Mouse (Mus musculus) lung, adult 2 months (tissue): ENCODE measurements around the gene H60b. TPM values are rescaled to one million over a fixed set of nuclear protein-coding genes. Genes with fewer than 3 reads are reported as not detected.
"Not testable (repeated sequence)": the region's sequence is repeated elsewhere in the genome, so short reads cannot be mapped to it uniquely, and the experiment has no call there.

Source experiments
- DNase-seq: peaks from one replicate; pipeline ENCODE4 v3.0.0; 2022
- H3K4me1 ChIP-seq: fragments of 200-500 bp; 2 replicates; pipeline ENCODE4 v1.6.1; 2011; ENCODE audit warnings: low read length; ENCODE audit not compliant: control insufficient read depth, insufficient read depth
- H3K4me3 ChIP-seq: fragments of 200-500 bp; replicated peaks from 2 replicates; pipeline ENCODE3; 2011; ENCODE audit warnings: low read depth, mild to moderate bottlenecking, control low read depth, low read length; ENCODE audit errors: extremely low read depth
- CTCF ChIP-seq: fragments of 200-500 bp; IDR thresholded peaks from 2 replicates; pipeline ENCODE4 v1.5.1; 2011; ENCODE audit warnings: mild to moderate bottlenecking, low read length, control low read depth; ENCODE audit not compliant: insufficient read depth
- POLR2A ChIP-seq: fragments of 200-500 bp; IDR thresholded peaks from 2 replicates; pipeline ENCODE4 v1.6.1; 2011; ENCODE audit warnings: low read depth, mild to moderate bottlenecking, control low read depth, low read length, borderline replicate concordance; ENCODE audit errors: extremely low read depth
- WGBS: fragments of 180-500 bp; shearing (Covaris S2); methylation state at CpG from one replicate; pipeline ENCODE4 v1.1.7; 2018; 5-methylcytosine and 5-hydroxymethylcytosine counted together
- polyA plus RNA-seq: library from polyadenylated mRNA; depleted of rRNA; stranded (reverse); fragments of >200 nt; gene quantifications from 2 replicates; pipeline ENCODE4 v1.2.3, GENCODE M21; 2012

Gene H60b
- polyA plus RNA-seq, 1 experiment: not detected

- Histone ChIP-seq H3K4me1 (no peaks in the 10 kb centered on the region; the same call in 1 of the 2 replicates), H3K4me3 (no peak overlapping the region)
- TF ChIP-seq CTCF: no peak
- no peak for TF ChIP-seq POLR2A
- 41% methylated on average over 3 of the region's 3 CpGs for WGBS
- no peak for DNase-seq
These were observed 3.3 kb upstream of the H60b start for GRCm38 (mm10) chr10:22154871-22155799.

DNA sequence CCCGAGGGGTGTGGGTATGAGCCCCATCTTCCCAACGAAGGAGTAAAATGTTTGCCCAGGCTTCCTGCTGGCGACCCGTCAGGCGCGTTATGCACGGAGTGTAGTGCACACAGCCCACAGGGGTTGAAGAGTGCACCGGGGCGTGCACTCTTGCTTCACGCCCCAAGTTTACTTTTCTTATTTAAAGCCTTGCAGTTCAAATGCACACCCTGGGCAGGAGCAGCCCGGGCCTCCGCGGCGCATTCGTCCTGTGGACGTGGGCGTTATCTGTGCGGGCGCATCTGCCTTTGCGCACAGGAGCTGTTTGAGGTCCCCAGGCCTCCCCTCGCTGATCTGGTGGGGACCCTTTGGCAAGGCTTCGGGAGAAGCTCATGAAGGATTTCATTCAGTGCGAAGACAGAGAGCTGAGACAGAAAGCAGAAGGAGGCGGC, 760 bp downstream of the H60b start:
- Histone ChIP-seq H3K4me3 (no peak overlapping the region), H3K4me1 (no peaks in the 10 kb centered on the region)
- no peak for DNase-seq
- 3% methylated on average over 24 of the region's 24 CpGs for WGBS
- no peak for TF ChIP-seq CTCF
- no peak for TF ChIP-seq POLR2A

GRCm38 (mm10) chr10:22159581-22160140, 1.3 kb downstream of the H60b start:
- no peak for DNase-seq

DNA sequence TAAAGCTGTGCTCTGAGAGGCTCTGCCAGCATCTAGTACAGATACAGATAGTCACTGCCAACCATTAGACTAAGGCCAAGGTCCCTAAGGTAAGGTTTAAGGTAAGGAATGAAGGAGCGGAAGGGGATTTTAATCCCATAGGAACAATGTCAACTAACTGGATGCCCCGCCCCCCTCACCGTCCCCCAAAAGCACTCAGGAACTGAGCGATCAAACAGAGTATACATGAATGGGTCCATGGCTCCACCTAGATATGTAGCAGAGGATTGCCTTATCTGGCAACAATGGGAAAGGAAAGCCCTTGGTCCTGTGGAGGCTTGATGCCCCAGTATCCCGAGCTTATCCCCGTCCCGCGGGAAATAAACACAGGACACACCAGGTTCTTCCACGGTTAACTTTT, 4.9 kb downstream of the H60b start:
- H3K4me1 ChIP-seq, H3K4me3 ChIP-seq, DNase-seq: not testable (repeated sequence)
- WGBS: 8% methylated on average over 9 of the region's 9 CpGs

More at GRCm38 (mm10) chr10:22159581-22160140, 1.3 kb downstream of the H60b start:
- Histone ChIP-seq H3K4me3 (no peak overlapping the region), H3K4me1 (no peaks in the 10 kb centered on the region)
- 25% methylated on average over 23 of the region's 23 CpGs for WGBS
- TF ChIP-seq CTCF: no peak
- no peak for TF ChIP-seq POLR2A

DNA sequence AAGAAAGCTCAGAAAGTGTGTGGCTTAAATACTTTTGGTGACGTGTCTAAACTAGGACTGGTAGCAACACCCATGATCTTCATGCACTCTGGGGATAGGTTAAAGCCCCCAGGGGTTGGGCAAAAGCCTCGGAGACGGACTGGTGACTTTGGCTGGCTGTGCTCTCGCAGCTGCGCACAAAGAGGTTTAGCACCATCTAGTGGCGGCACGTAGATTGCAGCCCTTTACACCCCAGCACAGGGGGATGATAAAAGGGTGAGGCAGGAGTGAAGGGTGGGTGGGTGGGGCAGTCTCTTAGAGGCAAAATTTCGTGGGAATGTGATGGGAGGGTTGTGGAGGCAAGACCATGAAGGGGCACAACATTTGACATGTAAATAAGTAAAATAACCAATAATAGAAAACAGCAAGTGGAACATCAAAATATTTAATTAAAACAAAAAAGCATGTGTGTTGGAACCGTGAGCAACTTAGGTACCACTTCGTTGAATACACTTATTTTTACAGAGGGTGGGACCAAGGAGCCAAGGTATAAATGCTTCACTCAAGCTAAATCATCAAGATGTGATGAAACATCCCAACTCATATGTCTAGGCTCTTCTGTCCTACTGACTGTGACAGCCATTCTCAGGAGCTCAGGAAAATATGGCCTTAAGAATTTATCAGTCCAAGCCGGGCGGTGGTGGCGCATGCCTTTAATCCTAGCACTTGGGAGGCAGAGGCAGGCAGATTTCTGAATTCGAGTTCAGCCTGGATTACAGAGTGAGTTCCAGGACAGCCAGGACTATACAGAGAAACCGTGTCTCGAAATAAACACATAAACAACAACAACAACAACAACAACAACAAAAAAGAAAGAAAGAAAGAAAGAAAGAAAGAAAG, 5.6 kb downstream of the H60b start:
- peak; percentile 47 for TF ChIP-seq CTCF
- H3K4me1 ChIP-seq, H3K4me3 ChIP-seq: not testable (repeated sequence)
- WGBS: 33% methylated on average over 16 of the region's 16 CpGs
- DNase-seq: peak; percentile 77

DNA sequence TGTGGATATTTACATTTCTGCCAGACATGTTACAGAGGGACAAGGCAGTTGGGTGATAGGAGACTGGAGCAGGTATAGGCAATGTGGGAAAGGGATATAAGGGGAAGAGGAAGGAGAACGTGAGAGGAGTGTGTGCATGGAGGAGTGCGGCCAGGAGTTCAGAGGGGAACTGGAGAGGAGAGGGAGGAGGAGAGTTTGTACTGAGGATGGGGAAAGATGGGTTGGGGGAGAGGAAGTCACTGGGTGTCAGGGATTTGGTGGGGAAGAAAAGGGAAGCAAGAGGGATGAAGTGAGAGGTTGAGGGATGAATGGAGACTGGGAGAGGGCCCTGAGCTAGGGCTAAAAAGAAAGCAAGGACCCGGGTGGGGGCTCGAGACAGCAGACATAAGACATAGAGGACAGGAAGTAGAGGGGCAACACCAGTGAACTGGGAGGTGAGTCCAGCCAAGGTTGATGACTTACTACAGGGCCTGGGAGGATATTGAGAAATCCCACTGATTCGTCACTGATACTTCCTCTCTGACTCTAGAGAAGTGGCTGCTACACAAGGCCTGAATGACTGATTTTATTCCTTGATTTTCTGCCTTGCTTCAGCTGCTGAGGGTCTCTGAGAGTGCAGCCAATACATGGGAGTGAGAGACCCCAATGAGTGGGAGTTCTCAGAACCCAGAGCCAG, 7.1 kb downstream of the H60b start:
- 52% methylated on average over 5 of the region's 5 CpGs for WGBS
- not testable (repeated sequence) for H3K4me1 ChIP-seq, DNase-seq, H3K4me3 ChIP-seq

GRCm38 (mm10) chr10:22166025-22166424, 7.6 kb downstream of the H60b start:
- not testable (repeated sequence) for DNase-seq, H3K4me1 ChIP-seq, H3K4me3 ChIP-seq
- WGBS: 57% methylated on average over 2 of the region's 2 CpGs

- not testable (repeated sequence) for H3K4me3 ChIP-seq, DNase-seq
- 79% methylated on average over 1 of the region's 1 CpGs for WGBS
These were observed 8.7 kb downstream of the H60b start for GRCm38 (mm10) chr10:22167061-22167460.

GRCm38 (mm10) chr10:22169116-22169515, 10.7 kb downstream of the H60b start:
- not testable (repeated sequence) for H3K4me3 ChIP-seq, H3K4me1 ChIP-seq, DNase-seq

More at GRCm38 (mm10) chr10:22167061-22167460, 8.7 kb downstream of the H60b start:
- not testable (repeated sequence) for H3K4me1 ChIP-seq

DNA sequence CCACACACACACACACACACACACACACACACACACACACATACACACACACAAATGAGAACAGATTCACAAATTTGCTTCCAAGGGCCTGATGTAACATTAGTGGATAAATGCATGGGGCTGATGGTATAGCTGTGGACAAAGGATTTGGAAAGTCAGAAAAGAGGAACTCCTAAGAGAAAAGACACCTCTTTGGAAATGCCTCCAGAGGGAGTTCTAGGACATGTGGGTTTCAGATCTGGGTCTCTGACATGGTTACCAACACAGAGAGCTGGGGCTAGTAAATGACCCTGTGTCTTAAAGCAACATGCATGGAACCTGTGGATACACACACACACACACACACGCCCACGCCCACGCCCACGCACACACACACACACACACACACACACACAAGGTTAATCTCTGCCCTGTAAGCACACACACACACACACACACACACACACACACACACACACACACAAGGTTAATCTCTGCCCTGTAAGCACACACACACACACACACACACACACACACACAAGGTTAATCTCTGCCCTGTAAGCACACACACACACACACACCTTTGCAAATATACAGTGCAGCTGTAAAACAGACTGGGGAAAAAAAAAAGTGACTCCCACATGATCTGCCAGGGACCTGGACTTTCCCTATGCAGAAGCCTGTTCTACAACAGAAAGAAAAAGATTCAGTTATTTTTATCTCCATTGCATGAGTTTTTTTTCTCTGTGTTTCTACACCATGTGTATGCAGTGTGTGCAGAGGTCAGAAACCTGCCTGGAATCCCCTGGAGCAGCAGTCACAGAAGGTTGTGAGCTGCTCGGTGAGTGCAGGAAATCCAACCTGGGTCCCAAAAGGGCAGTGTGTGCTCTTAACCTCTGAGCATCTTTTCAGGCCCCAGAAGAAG, 14.3 kb downstream of the H60b start:
- DNase-seq, H3K4me1 ChIP-seq, H3K4me3 ChIP-seq: not testable (repeated sequence)
- WGBS: 63% methylated on average over 5 of the region's 5 CpGs

DNA sequence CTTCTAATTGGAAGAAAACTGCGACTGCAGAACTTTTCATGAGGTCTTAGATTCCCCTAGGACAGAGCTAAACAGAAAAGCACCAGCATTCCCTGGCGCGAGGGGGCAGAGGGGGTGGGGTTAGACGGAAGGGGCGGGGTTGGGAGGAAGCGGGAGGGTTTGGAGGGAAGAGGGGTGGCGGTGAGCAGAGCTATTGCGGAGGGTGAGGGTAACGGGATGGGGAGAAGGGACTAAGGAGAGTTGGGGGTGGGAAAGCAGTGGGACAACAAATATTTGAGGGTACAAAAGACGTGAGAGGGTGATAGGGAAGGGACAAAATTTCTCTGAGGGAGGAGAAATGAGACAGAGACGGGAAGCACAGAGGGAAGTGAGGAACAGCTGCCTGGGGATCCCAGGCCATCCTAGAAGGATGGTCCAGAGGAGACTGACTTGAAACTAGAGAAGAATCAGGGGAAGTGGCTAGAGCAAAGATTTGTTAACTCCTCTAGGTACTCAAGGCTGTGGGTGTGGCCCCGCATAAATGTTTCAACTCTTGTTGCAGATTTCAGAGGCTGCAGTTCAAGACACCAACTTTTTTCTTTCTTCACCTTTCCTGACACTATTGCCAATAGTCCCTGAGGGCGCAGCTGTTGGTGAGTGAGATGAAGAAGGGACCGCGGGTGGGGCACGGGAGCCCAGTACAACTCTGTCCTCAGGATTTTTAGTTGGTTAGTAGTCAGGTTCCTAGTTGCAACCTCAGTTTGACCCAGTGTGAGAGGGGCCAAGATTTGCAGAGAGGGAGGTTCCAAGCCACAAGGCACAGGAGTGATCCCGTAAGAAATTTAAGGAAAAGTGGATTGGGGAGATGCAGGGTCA, 15.2 kb downstream of the H60b start:
- not testable (repeated sequence) for H3K4me1 ChIP-seq, H3K4me3 ChIP-seq, DNase-seq
- WGBS: 17% methylated on average over 12 of the region's 17 CpGs

DNA sequence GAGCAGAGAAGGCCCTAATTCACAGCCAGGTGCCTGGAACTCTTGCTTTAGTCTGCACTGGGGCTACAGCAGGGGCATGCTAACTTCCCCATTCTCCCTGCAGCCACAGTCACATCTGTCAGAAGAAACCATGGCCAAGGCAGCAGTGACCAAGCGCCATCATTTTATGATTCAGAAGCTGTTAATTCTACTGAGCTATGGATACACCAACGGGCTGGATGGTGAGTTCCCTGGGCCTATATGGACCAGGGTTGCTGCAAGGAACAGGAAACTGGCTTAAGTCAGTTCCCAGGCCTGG, 15.8 kb downstream of the H60b start:
- H3K4me1 ChIP-seq, H3K4me3 ChIP-seq, DNase-seq: not testable (repeated sequence)
- 79% methylated on average over 2 of the region's 2 CpGs for WGBS
